Mouse (Mus musculus): Measurements from ENCODE around the gene Prim2.

GRCm38 (mm10) chr1:33529543-33530232, 139.9 kb downstream of the Prim2 start:
- TF ChIP-seq CTCF (IDR thresholded peaks at IDR 0.05; ENCODE audit: low read depth, low read length) (no peak), GATA1 (IDR thresholded peaks at IDR 0.05; ENCODE audit: borderline replicate concordance, low read length) (no peak), TAL1 (conservative IDR thresholded peaks at IDR 0.05; ENCODE audit: low read depth, low read length) (no peak), POLR2AphosphoS5 (IDR thresholded peaks at IDR 0.05; ENCODE audit: insufficient replicate concordance, low read depth, low read length) (no peak), GATA2 (IDR thresholded peaks at IDR 0.05; ENCODE audit: borderline replicate concordance, low read depth, low read length) (no peak)
